Mouse (Mus musculus): ENCODE results near the gene Trpc5.

GRCm38 (mm10) chrX:144644756-144645155 is 43.2 kb downstream of the Trpc5 start:
- TF ChIP-seq POLR2A (IDR thresholded peaks at IDR 0.05; ENCODE audit: low read depth, low read length), result no peak
- TF ChIP-seq CTCF (conservative IDR thresholded peaks at IDR 0.05; ENCODE audit: insufficient read depth, insufficient read length, low read depth, low read length), result no peak

Data from kidney, adult 2 months (tissue).